Mouse (Mus musculus) lung, postnatal 0 days (tissue): ENCODE results near the gene Plekhg4.

Experiments used
- CTCF ChIP-seq: IDR thresholded peaks from 2 replicates; pipeline ENCODE4 v1.5.1; 2016; ENCODE audit warnings: antibody characterized with exemption, mild to moderate bottlenecking
- EP300 ChIP-seq: IDR thresholded peaks from 2 replicates; pipeline ENCODE4 v1.6.1; 2016; ENCODE audit warnings: antibody characterized with exemption, mild to moderate bottlenecking, control low read depth

DNA sequence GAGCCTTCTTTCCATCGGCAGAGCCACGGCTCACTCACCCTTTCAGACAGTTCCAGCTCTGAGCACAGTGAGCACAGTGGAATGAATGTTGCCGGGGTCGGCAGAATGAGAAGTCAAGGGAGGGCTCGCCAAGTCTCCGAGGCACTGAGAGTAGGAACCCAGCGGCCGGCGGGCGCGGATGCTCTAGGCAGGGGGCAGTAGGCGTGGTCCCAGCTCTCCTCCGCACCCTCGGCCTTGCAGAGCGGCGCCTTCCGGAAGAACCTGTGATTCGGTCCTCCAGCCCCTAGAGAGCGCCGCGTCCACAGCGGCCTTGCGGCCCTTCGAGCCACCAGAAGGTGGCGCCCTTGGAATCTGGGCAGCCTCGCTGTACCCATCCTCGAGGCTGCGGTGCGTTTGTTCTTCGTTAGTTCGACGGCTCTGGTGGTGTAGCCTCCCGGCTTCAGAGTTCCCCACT, 1.5 kb downstream of the Plekhg4 start:
- no peak for TF ChIP-seq EP300
- TF ChIP-seq CTCF, result peak; percentile 82
